Mouse (Mus musculus) lung, adult 2 months (tissue): ENCODE data around the gene Naa40.

ENCODE experiments used
- CTCF ChIP-seq: fragments of 200-500 bp; IDR thresholded peaks from 2 replicates; pipeline ENCODE4 v1.5.1; 2011; ENCODE audit warnings: mild to moderate bottlenecking, low read length, control low read depth; ENCODE audit not compliant: insufficient read depth
- POLR2A ChIP-seq: fragments of 200-500 bp; IDR thresholded peaks from 2 replicates; pipeline ENCODE4 v1.6.1; 2011; ENCODE audit warnings: low read depth, mild to moderate bottlenecking, control low read depth, low read length, borderline replicate concordance; ENCODE audit errors: extremely low read depth

DNA sequence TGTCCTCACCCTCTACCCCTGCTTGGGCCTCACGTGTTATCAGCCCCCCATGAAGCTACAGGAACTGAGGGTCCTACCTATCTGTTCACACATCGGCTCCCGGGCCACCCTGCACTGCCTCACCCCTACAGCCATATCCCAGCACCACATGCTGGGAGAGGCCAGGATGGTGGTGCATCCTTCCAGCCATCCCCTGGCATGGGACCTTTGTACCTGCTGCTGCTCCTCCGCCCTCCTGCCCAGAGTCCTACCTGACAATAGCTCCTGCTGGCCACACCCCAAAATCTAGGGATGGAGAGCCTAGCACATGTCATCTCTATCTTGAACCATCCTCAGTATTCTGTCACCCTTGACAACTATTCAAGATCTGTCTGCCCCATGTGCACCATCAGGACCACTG lies 52.0 kb downstream of the Naa40 start:
- no peak for TF ChIP-seq POLR2A
- TF ChIP-seq CTCF, result no peak
